8 mouse cellular contexts compared by ENCODE assay signal in the genomic region with DNA sequence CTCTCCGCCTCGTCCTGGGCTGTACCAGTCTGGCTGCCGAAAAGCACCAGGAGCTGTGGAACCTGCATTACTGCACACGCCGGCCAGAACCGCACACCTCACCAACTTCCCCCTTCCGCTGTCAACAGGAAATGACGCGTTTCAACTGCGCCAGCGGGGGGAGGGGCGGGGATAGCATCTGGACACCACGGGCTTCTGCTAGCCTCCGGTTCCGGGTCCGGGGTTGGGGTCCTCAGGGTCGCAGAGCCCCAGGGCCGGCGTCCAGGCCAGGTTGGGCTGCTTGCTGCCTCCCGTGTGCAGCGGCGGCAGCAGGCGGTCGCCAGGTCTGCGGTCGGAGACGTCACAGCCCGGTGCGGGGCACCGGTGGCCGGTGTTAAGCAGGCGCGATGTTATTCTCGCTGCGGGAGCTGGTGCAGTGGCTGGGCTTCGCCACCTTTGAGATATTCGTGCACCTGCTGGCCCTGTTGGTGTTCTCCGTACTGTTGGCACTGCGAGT. TPM values are rescaled to one million over a fixed set of nuclear protein-coding genes. Genes with fewer than 3 reads are reported as not detected.
DNase-seq lines count a peak whose midpoint lies in the region; ATAC-seq and TF ChIP-seq lines count a peak whose summit lies in the region.

A gene (plus strand): TSS at position 156 of the 496 bp plus-strand sequence.

- 0% methylated on average over 39 of the region's 39 CpGs for WGBS in forebrain, embryonic 12.5 days
- WGBS in heart, embryonic 16.5 days: under 1% methylated on average over 39 of the region's 39 CpGs
- WGBS in neural tube, embryonic 14.5 days: 0% methylated on average over 38 of the region's 39 CpGs

- H3K27me3 ChIP-seq in forebrain, embryonic 12.5 days: no peaks in the 10 kb centered on the region
- H3K27me3 ChIP-seq in heart, embryonic 16.5 days (ENCODE audit: control insufficient read depth, insufficient read depth, low read length): no peaks in the 10 kb centered on the region
- no peaks in the 10 kb centered on the region; the same call in 1 of the 2 replicates for H3K27me3 ChIP-seq in neural tube, embryonic 14.5 days (ENCODE audit: control insufficient read depth, insufficient read depth, low read length)
- H3K27me3 ChIP-seq in testis, adult 2 months (ENCODE audit: control insufficient read depth, insufficient read depth, low read length): no peaks in the 10 kb centered on the region

- peak within 1 kb of the TSS; percentile 88 for H3K9ac ChIP-seq in forebrain, embryonic 12.5 days
- peak within 1 kb of the TSS; percentile 87 for H3K9ac ChIP-seq in heart, embryonic 16.5 days (ENCODE audit: low read length)
- H3K9ac ChIP-seq in neural tube, embryonic 14.5 days (replicated peaks; ENCODE audit: low read depth, low read length): peak within 1 kb of the TSS; percentile 80

- ATAC-seq in forebrain, embryonic 12.5 days (ENCODE audit: low FRiP score): peak; percentile 93
- ATAC-seq in heart, embryonic 16.5 days (replicated peaks; ENCODE audit: extremely low read depth, insufficient read depth, low FRiP score): peak; percentile 80
- ATAC-seq in neural tube, embryonic 14.5 days (ENCODE audit: low read depth): peak; percentile 90

- no peak for TF ChIP-seq CTCF in testis, adult 2 months (IDR thresholded peaks at IDR 0.05; ENCODE audit: control insufficient read depth, insufficient read depth, insufficient replicate concordance, low read depth, low read length)

- DNase-seq in ES-CJ7 (ENCODE audit: low read depth, low spot score): peak; percentile 91
- peak; percentile 89 for DNase-seq in c-Kit-positive CD71-positive TER-119-positive erythroid progenitor cells, embryonic 14.5 days (ENCODE audit: low spot score)
- DNase-seq in kidney, postnatal 25 days: peak; percentile 94
- peak; percentile 84 to 88 for DNase-seq in lung, adult 18-20 months

- H3K4me3 ChIP-seq in forebrain, embryonic 12.5 days (replicated peaks): peak within 1 kb of the TSS; percentile 75
- H3K4me3 ChIP-seq in heart, embryonic 16.5 days (ENCODE audit: low read length): peak within 1 kb of the TSS; percentile 100
- peak within 1 kb of the TSS; percentile 98 for H3K4me3 ChIP-seq in neural tube, embryonic 14.5 days (ENCODE audit: low read depth, low read length)
- peak within 1 kb of the TSS; percentile 99 for H3K4me3 ChIP-seq in testis, adult 2 months (ENCODE audit: control insufficient read depth, low read depth, low read length)

- peaks cover 23% of the 10 kb centered on the region for H3K4me1 ChIP-seq in forebrain, embryonic 12.5 days
- H3K4me1 ChIP-seq in heart, embryonic 16.5 days (ENCODE audit: control insufficient read depth, insufficient read depth, low read length): peaks cover 13% of the 10 kb centered on the region
- H3K4me1 ChIP-seq in neural tube, embryonic 14.5 days (ENCODE audit: control insufficient read depth, insufficient read depth, low read length): peaks cover 12% of the 10 kb centered on the region
- peaks cover 6% of the 10 kb centered on the region for H3K4me1 ChIP-seq in testis, adult 2 months (ENCODE audit: control insufficient read depth, insufficient read depth, low read length)

- peak within 1 kb of the TSS; percentile 97 for H3K4me2 ChIP-seq in forebrain, embryonic 12.5 days
- peak within 1 kb of the TSS; percentile 97 for H3K4me2 ChIP-seq in heart, embryonic 16.5 days (ENCODE audit: low read depth, low read length)
- H3K4me2 ChIP-seq in neural tube, embryonic 14.5 days (ENCODE audit: low read depth, low read length): peak within 1 kb of the TSS; percentile 99

- H3K27ac ChIP-seq in forebrain, embryonic 12.5 days: peak within 1 kb of the TSS; percentile 74
- H3K27ac ChIP-seq in heart, embryonic 16.5 days (ENCODE audit: low read length): peak within 1 kb of the TSS; percentile 68
- H3K27ac ChIP-seq in neural tube, embryonic 14.5 days (ENCODE audit: low read depth, low read length): peak within 1 kb of the TSS; percentile 76
- peak within 1 kb of the TSS; percentile 85 for H3K27ac ChIP-seq in testis, adult 2 months (ENCODE audit: control insufficient read depth, insufficient read depth, low read depth, low read length)

- peak; percentile 88 for TF ChIP-seq POLR2A in testis, adult 2 months (IDR thresholded peaks at IDR 0.05; ENCODE audit: control insufficient read depth, low read depth, low read length)

- H3K36me3 ChIP-seq in forebrain, embryonic 12.5 days (replicated peaks): peaks cover 21% of the 10 kb centered on the region
- H3K36me3 ChIP-seq in heart, embryonic 16.5 days (ENCODE audit: control insufficient read depth, insufficient read depth): peaks cover 6% of the 10 kb centered on the region; the same call in 1 of the 2 replicates
- H3K36me3 ChIP-seq in neural tube, embryonic 14.5 days (ENCODE audit: control insufficient read depth, insufficient read depth, low read length): peaks cover under 1% of the 10 kb centered on the region; the same call in 1 of the 2 replicates
- H3K36me3 ChIP-seq in testis, adult 2 months (ENCODE audit: control insufficient read depth, insufficient read depth, low read length): no peaks in the 10 kb centered on the region

- no peaks in the 10 kb centered on the region for H3K9me3 ChIP-seq in forebrain, embryonic 12.5 days
- H3K9me3 ChIP-seq in heart, embryonic 16.5 days (replicated peaks; ENCODE audit: control insufficient read depth, low read length): no peaks in the 10 kb centered on the region
- no peaks in the 10 kb centered on the region for H3K9me3 ChIP-seq in neural tube, embryonic 14.5 days (ENCODE audit: control insufficient read depth, low read length)

RNA-seq across cellular contexts. Expression of the gene that starts here (rescaled TPM):
- polyA plus RNA-seq in forebrain, embryonic 12.5 days (2016; fragmentation: Nextera tagmentation; extraction: Ambion mirVana): 17.6 and 18.1 TPM in 2 replicates
- polyA plus RNA-seq in heart, embryonic 16.5 days (2015; fragmentation: Nextera tagmentation; extraction: Ambion mirVana): 15.1 and 16.4 TPM in 2 replicates
- 11.0 and 11.2 TPM in 2 replicates for polyA plus RNA-seq in neural tube, embryonic 14.5 days (2014; fragmentation: Nextera tagmentation; extraction: Ambion mirVana)
- polyA plus RNA-seq in testis, adult 2 months (2012; rRNA removed): 63.3 and 69.3 TPM in 2 replicates

Comparison
In these comparisons a context has a peak if more than half of its experiments do, and no peak if none do; other contexts are left out.
1. Peak in every context shown above with its lines: DNase-seq, ATAC-seq, H3K4me3 ChIP-seq and H3K27ac ChIP-seq.